Mouse (Mus musculus) spleen, postnatal 36 days (tissue): ENCODE measurements around the gene Zglp1.

Source experiments
- DNase-seq, 2 experiments: peaks; one replicate each; pipeline ENCODE4 v3.0.0; 2022; ENCODE audit warnings: low spot score in 2 of 2, mixed read lengths in 1 of 2

Gene Zglp1

DNA sequence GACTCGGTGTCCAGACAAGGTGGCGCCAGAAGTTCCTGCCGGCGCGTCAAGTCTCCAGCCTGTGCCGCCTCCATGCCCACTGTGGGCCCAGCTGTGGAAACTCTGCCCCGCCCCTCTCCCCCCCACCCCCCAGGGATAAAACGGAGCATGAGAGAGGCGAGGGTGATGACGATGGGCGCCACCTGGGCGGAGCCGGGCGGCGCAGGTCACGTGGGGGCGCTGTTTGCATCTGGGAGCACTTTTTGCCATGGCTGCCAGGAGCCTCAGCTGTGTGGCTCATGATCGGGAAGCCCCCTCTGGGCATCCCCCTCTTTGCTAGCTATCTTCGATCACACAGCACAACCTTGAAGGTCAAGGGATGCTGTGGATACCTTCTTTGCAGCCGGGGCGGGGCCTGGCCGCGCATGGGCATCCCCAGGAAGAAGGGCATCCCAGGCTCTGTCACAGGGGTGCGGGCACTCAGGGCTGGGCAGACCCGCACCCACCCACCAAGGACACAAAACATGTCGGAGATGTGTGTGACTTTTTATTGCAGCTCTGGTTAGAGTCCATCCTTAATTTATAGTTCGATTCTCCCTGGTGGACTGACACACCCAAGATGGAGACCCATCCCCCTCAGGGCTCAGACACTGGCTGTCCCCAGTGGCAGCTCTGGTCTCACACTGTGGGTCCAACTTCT, at the start of gene Zglp1:
Gene Zglp1 (minus strand): TSS at position 88 of the 679 bp plus-strand sequence.
- DNase-seq: no peak

DNA sequence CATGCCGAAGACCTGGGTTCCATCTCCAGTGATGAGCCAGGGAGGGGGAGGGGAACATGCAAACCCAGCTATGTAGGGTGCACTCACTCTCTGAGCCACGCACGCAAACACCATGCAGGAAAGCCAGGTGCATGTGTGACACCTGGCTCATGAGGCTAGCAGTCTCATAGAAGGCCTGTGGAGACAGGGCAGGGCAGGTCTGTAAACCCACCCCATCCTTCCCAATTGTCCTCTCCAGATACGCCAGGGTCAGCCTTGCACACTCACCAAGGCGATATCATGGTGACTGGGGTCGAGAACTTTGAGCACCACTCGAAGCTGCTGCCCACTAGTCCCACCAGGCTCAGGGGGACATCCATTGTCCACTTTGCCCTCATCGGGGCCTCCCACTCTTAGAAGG, 48.2 kb upstream of the Zglp1 start:
- DNase-seq: no peak

DNA sequence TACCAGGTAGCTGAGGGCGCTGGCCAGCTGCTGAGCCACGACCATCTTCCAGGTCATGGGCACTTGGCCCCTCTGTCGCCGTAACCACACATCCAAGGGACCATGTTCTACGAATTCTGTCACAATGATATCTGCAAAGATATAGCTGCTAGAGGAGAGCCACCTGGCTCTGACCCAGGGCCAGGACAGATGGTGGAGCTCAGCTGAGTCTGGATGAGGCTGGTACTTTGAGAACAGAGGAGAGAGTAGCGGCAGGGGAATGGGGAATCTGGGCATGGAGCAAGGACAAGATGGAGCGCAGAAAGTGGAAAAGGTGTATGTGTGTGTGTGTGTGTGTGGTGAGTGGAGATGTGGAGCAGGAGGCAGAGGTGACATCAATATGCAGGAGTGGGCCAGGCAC, 47.3 kb upstream of the Zglp1 start:
- no peak for DNase-seq

DNA sequence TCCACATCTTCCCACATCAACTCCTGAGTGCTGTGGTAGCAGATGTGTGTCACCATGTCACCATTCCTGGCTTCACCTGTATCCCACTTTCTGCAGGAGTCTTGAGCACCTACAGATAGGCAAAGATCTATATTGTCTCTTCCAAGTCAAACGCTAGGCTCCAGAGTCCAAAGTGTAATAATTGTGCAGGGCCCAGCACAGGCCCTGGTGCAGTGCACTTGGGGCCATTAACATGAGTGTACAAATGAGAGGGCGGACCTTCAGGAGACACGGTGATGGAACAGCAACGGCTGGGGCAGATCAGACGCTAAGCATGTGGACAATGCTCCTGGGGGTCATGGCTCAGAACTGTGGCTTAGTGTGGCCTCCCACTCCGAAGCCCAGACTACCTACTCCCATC, 46.9 kb upstream of the Zglp1 start:
- no peak for DNase-seq

DNA sequence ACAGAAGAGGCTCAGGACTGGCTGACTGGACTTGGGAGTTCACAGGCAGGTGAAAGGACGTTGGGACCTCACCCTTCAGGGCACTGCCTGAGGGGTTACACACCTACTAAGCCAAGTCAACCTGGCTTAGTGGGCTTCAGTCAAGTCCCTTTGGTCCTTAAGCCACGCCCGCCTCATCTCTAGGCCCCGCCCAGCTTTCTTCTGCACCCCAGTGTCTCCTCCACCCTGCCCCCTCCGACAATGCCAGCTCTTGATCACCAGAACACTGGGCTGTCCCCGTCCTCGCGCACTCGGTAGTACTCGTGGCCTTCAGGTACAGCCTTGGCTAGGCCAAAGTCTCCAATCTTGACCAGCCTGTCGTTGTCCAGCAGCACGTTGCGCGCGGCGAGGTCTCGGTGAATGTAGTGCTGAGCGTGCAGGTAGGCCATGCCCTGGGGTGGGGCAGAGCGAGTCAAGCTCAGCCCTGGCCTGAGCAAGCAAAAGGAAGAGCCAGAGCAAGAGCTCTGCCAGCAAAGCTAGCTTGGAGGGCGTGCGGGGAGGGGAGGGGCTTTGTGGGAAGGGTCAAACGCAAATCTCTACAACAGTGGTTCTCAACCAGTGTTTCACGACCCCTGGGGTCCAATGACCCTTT, 40.8 kb upstream of the Zglp1 start:
- no peak for DNase-seq

DNA sequence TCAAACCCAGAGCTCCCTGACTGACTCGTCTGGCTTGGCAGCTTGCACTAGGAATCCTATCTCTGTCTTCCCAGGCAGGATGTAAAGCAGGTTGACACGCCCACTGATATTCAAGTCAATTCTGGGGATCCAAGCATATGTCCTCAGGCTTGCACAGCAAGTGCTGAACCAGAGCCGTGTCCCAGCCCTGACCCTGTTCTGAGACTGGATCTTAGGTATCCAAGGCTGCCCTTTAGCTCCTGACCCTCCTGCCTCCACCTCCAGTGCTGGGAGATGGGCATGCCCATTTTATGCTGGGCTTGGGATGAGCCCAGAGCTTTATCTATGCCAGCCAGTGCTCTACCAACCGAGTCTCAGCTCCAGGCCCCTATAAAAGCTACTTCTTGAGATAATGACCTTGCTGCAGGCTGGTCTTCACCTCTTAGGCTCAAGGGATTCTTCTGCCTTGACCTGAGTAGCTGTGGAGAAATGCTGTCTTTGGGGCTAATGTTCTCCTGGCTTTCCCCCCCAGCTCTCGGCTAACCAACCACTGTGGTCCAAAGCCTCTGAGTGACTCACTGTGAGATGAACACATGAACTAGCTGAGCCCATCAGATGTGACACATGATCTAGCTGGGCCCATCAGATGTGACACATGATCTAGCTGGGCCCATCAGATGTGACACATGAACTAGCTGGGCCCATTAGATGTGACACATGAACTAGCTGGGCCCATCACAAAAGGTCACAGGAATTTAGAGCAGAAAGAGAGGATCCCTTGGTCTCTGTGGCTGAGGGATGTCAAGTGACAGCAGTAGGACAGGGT, 39.1 kb upstream of the Zglp1 start:
- DNase-seq: no peak

DNA sequence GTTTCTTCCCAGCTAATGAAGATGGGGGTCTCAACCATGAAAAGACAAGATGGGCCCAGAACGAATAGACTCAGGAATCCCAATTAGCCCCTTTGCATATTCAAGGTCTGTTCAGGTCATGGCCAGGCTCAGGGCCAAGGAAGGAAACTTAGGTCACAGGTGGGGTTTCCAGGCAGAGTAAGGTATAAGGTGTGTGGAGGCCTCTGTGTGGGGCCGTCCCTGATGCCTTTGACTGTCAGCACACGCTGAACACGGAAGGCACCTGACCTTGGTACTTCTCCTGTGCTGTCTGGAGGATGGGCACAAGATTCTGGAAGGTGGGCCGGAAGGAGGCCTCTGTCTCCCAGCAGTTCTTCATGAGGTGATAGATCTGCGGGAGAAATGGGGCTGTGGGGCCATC, 37.9 kb upstream of the Zglp1 start:
- DNase-seq: no peak

DNA sequence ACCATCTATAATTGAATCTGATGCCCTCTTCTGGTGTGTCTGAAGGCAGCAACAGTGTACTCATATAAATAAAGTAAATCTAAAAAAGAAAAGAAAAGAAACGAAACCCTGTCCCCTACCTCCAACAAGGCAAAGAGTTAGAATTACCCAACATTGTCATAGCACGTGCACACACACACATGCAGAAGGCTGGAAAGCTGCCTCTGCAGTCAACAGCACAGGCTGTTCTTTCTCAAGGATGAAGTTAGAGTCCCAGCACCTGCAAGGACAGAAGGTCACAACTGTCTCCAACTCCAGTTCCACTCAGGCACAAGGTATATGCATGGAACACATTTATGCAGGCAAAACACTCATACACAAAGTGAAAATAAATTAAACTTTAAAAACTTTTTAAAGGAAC, 35.2 kb upstream of the Zglp1 start:
- no peak for DNase-seq

DNA sequence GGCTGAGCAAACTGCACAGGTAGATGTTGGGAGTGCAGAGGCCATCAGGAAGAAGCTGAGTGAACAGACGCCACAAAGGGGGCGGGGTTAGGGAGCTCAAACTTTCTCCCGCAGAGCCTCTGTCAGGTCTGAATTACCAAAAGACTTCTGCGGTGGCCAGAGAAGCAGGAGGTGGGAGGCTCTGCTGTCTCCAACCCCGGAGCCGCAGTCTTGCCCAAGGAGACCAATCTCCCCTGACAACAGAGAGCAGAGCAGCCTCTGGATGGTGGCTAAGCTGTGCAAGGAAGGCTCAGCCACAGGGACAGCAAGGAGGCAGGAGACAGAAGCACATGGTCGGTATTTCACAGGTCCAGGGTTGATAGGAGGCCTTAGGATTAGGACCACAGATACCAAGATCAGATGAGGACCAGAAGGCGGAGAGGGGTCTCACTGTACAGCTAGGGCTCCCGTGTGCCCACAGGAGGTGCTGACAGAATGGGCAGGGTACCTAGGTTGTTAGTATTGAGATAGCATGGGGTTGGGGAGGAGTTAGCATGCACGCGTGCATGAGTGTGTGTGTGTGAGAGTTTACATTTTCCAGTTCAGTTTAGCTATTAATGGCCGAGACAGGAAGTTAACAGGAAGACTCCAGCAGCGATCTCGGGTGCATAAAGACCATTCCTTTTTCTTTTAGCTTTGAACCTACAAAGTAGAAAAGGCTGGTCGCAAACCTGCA, 33.7 kb upstream of the Zglp1 start:
- no peak for DNase-seq

DNA sequence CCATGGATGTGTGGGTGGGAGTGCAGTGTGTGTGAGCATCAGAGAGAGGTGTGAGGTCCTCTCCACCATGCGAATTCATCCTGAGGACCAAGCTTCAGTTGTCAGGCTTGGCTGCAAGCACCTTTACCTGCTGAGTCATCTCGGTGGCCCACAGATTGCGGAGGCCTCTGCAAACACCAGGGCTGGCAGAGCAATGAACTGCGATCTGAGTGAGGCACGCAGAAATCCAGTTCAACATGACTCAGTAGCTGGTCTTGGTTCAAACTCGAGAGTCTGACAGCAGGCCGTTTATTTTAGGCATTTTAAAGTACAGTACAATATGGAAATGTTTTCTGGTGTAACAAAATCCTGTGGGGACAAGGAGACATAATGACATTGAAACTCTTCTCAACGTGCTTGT, 30.9 kb upstream of the Zglp1 start:
- DNase-seq: no peak

DNA sequence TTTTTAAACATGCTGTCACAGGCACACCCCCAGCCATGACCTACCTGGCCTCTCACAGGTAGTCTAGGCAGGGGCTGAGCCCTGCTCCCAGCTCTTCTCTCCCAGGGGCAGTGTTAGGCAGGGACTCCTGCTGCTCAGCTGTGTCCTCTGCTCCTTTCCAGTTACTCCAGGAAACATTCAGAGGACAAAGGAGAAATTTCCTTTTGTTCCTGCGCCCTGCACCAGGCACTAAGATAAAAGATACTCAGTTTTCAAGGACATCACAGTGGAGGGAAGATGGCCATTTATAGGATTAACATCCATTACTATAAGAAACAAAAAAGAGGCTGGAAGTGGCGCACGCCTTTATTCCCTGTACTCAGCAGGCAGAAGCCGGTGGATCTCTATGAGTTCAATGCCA, 29.1 kb upstream of the Zglp1 start:
- no peak for DNase-seq

DNA sequence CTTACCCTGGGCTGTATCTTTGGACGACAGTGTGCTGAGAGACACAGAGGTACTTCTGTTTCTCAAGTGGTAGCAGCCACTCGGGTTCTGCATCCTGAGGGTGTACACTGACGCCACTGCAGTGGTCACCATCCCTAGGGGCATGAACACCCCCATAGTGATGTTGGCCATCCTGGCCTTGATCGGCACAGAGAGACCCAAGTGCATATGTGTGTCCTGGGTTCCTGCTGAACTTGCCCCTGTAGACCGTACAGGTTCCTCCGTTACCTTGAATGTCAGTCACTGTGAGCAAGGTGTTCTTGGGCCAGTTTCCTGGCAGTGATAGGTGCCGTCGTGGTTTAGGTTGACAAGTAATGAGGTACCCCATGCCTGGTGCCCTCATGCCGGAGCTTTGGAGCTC, 26.5 kb upstream of the Zglp1 start:
- no peak for DNase-seq

DNA sequence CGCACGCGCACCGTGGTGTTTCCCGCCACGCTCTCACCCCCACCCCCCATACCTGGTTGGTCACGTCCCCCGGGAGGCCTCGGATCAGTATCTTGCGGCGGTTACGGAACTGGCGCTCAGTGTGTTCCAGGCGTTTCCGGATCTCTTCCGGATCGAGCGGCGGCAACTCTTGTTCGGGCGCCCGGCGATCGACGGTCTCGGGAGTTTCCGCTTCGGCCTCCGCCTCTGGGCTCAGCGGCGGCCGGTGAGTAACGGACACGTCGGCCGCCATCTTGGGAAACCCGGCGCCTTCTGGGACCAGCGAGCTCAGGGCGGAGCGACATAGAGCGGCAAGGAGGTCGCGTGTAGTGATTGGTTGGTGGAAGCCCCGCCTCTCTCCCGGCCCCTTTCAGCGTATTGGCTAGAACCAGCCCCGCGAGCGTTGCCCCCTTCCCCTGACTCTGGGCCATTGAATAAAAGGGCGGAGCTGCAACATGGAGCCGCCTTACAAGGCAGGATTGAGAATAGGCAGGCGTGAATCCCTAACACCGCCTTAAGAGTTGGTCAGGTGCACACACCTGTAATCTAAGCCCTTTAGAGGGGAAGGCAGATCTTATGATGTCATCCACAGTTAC, 24.9 kb upstream of the Zglp1 start, which contains the start of the genes Gm38431 and Raver1:
Gene Gm38431 (minus strand): TSS at position 291 of the 614 bp plus-strand sequence.
Gene Raver1 (minus strand): TSS at position 302 of the 614 bp plus-strand sequence.
- peak; percentile 98 for DNase-seq

DNA sequence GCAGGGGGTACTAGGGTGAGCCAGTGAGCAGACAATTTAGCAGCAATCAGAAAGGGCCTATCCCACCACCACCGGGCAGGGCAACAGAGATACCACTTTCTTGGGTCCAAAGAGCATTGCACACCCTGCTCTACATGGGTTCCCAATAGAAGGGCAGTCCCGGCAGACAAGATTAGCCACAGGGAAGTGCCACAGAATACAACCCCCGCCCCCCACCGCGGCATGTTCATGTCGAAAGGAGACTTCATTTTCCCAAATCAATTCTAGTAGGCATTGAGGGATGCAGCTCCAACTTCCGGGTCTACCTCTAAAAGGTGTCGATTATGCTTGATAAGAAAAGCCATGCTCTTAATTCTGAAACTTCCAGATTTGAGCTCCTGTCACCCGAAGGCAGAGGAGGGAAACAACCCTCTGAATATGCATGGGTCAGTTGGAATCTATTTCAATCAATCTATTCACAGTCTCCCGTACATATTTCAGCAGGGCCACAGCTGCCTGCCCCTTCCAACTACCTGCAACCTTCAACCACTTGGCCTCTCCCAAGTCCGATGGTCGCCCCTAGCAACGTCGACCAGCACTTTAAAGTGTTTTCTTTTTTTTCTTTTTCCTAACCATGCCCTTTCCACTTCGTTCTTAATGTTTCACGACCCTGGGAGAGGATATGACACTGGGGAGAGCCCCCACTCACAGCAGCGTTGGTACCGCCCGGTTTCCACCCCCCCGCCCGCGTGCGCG, 24.2 kb upstream of the Zglp1 start:
- no peak for DNase-seq

DNA sequence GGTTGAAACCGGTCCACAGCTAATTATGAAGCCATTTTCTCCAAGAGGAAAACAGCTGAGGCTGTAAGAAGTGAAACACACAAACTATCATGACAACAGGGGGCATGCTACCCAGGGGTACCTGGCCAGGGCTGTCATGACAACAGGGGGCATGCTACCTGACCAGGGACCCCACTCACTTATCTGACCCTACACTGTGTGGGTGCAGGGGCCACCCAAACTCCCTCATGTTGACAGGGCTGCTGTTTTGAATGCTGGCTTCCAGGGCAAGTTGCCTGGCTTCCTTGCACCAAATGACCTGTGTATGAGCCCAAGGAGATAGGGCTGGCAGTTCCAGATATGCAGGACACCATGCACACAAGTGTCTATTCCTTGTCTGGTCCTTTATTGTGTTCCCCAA, 23.6 kb upstream of the Zglp1 start:
- no peak for DNase-seq

DNA sequence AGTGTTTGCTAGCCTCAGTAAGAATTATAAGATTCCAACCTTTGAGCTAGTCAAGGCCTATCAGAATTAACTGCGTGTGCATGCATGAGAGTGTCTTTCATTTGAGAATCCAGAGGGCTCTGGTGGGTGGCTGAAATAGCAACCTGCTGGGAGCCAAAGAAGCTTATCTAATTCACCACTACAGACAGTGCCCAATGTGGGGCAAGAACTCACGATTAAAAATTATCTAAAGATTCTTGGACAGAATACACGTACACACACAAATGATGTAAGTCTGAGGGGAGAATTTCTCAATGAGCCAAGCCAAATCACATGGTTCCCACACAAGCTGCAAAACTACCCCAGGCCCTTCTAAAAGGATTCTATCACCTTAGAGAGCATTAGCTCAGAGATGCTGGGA, 16.4 kb upstream of the Zglp1 start:
- no peak for DNase-seq

DNA sequence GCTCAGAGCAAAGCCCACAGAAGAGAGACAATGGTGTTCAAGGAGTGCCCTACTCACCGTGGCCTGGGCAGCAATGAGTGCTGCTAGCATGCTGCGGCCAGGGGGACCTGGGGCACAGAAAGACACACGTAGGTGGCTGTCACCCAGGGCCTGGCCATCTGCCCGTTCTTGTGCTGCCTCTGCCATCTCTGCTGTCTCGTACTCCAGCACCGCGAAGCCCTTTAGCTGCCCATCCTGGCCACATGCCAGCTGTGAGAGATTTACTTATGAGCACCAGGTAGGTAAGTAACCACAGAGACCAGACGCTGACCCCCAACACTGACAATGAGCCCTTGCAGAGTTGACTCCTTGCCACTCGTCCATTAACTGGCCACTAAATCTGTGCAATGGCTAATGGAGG, 14.2 kb upstream of the Zglp1 start:
- DNase-seq: no peak

DNA sequence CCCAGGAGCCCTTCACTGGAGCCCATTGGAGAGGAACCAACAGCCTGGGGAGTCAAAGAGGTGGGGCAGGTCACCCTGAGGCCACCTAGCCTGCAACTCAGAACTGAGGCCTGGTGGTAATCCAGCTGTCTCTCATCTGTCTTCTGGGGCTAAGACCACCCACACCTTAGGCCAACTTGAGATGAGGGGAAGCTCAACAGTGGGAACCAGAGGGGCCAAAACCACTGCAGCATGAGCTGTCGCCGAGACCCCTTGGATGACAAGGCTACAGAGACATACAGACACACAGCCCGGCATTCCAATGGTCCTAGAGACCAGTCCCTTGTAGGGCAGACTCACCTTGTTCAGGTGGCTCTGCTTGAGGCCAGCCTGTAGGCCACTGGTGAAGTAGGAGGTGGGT, 8.7 kb upstream of the Zglp1 start:
- DNase-seq: no peak

DNA sequence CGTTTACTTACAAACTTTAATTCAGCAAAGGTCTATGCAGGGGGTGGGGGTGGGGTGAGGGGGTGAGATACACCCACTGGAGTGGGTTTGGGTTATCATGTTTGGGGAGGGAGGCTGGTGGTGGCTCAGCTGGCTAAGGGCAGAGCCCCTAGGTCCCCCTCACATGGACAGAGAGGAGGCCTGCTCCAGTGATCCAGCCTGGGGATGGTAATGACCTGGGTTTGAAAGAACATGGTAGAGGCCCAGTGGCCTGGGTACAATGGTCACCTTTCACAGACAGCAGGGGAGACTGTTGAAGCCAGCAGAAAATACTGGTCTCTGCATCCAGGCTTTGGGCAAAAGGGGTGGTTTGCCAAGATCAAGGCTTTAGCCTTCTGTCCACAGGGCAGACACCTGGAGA, 7.3 kb upstream of the Zglp1 start:
- no peak for DNase-seq

DNA sequence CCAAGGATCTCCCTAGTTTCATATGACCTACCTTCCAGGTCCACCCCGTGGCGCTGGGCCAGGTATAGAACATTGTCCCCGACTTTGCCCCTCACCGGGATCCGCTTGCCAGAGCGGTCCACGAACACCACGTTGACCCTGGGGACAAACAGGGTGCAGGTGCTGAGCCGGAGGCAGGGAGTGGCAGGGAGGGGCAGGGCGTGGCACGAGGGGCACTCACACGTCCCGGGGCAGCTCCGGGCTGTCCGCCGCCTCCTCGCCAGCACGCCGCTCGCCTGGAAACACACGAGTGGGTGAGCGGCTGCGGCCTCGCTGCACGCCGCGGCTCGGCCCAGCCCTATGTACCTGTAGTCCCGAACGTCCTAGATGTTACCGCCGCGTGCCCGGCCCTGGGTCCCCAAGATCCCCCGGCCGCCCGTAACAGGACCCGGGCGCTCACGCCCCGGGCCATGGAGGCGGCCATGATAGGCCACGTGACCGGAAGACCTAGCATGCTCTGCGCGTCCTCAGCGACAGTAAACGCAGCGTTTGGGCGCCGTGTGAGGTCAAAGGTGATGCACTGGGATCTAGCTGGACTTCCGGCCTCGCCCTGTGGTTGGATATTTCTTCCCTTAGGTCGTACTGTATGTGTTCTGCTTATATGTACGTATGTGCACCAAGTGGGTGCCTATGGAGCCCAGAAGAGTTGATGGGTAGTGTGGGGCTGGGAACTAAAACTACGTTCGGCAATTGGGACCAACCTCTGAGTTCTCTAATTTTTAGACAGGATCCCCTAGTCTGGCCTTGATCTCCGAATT, 6.3 kb upstream of the Zglp1 start, which contains the start of the genes Gm49373 and Fdx1l:
Gene Gm49373 (minus strand): TSS at position 53 of the 797 bp plus-strand sequence.
Gene Fdx1l (minus strand): TSS at position 571 of the 797 bp plus-strand sequence.
- DNase-seq: peak; percentile 83 to 85
